In genomic region chr6:64193646-64194045, GRCm38 (mm10) we compare ENCODE assay signal across 22 mouse cellular contexts.
DNase-seq lines count a peak whose midpoint lies in the region; ATAC-seq and TF ChIP-seq lines count a peak whose summit lies in the region.
"Had no signal": no experiment of that assay in that cellular context is flagged by ENCODE, and none has a peak within 500 bp of the region (broad histone marks: within the 10 kb centered on the region; RNA-seq: fewer than 3 reads in every experiment).

No protein-coding gene starts in this region.

- no peak for ATAC-seq in kidney, postnatal 0 days (replicated peaks; ENCODE audit: low FRiP score, low read depth)
- no peak for ATAC-seq in kidney, embryonic 14.5 days (ENCODE audit: low FRiP score, low TSS enrichment)
- ATAC-seq in lung, embryonic 15.5 days (ENCODE audit: borderline replicate concordance, extremely low read depth, low FRiP score, low TSS enrichment): peak; percentile 55; the same call in 1 of the 2 replicates
- no peak for ATAC-seq in lung, postnatal 0 days
- ATAC-seq: forebrain, embryonic 14.5 days had no signal

- DNase-seq in kidney, postnatal 0 days (ENCODE audit: low spot score): peak; percentile 12
- DNase-seq in lung, postnatal 36 days: no peak
- DNase-seq in lung, postnatal 10 days: peak; percentile 4
- DNase-seq in lung, postnatal 0 days (ENCODE audit: low spot score): no peak
- DNase-seq: adrenal gland, adult 2 months; adrenal gland, postnatal 10 days; adrenal gland, postnatal 25 days; cerebellum, adult 11 months; cerebellum, adult 18-20 months; cerebellum, adult 8-10 months; cerebellum, adult 9-11 months; cerebellum, postnatal 14 days; cerebellum, postnatal 36 days; embryo, embryonic 11 days had no signal

- no peak for TF ChIP-seq CTCF in kidney, postnatal 0 days (IDR thresholded peaks at IDR 0.05; ENCODE audit: low read depth)
- no peak for TF ChIP-seq CTCF in lung, postnatal 0 days (IDR thresholded peaks at IDR 0.05)

- H3K27me3 ChIP-seq in kidney, postnatal 0 days (ENCODE audit: insufficient read depth, low read length): no peaks in the 10 kb centered on the region
- no peaks in the 10 kb centered on the region for H3K27me3 ChIP-seq in kidney, embryonic 14.5 days (ENCODE audit: control insufficient read depth, insufficient read depth, low read length)
- H3K27me3 ChIP-seq in lung, embryonic 15.5 days: no peaks in the 10 kb centered on the region
- no peaks in the 10 kb centered on the region for H3K27me3 ChIP-seq in lung, postnatal 0 days (replicated peaks; ENCODE audit: insufficient read depth, low read length)
- H3K27me3 ChIP-seq: embryonic facial prominence, embryonic 13.5 days; embryonic facial prominence, embryonic 15.5 days; forebrain, embryonic 12.5 days had no signal

- H3K4me2 ChIP-seq in kidney, postnatal 0 days (ENCODE audit: low read length): no peak overlapping the region
- no peak overlapping the region for H3K4me2 ChIP-seq in kidney, embryonic 14.5 days (replicated peaks; ENCODE audit: low read depth, low read length)
- H3K4me2 ChIP-seq in lung, embryonic 15.5 days: no peak overlapping the region
- no peak overlapping the region for H3K4me2 ChIP-seq in lung, postnatal 0 days (replicated peaks; ENCODE audit: low read depth, low read length)
- H3K4me2 ChIP-seq: embryonic facial prominence, embryonic 13.5 days; embryonic facial prominence, embryonic 15.5 days; forebrain, embryonic 12.5 days had no signal

- H3K9ac ChIP-seq in kidney, postnatal 0 days (ENCODE audit: low read depth, low read length): no peak overlapping the region
- no peak overlapping the region for H3K9ac ChIP-seq in kidney, embryonic 14.5 days (ENCODE audit: low read depth, low read length)
- H3K9ac ChIP-seq in lung, embryonic 15.5 days: no peak overlapping the region
- no peak overlapping the region for H3K9ac ChIP-seq in lung, postnatal 0 days (replicated peaks; ENCODE audit: low read depth)
- H3K9ac ChIP-seq: embryonic facial prominence, embryonic 13.5 days; embryonic facial prominence, embryonic 15.5 days; forebrain, embryonic 12.5 days had no signal

- H3K4me3 ChIP-seq in kidney, postnatal 0 days (replicated peaks; ENCODE audit: low read depth, low read length): no peak overlapping the region
- H3K4me3 ChIP-seq in kidney, embryonic 14.5 days (ENCODE audit: low read length): no peak overlapping the region
- H3K4me3 ChIP-seq in lung, embryonic 15.5 days: no peak overlapping the region
- H3K4me3 ChIP-seq in lung, postnatal 0 days (ENCODE audit: low read depth, low read length): no peak overlapping the region
- H3K4me3 ChIP-seq: embryonic facial prominence, embryonic 13.5 days; embryonic facial prominence, embryonic 15.5 days; erythroblast, embryonic 14.5 days; forebrain, embryonic 10.5 days; forebrain, embryonic 12.5 days had no signal

- H3K9me3 ChIP-seq in kidney, postnatal 0 days (replicated peaks; ENCODE audit: low read length): no peaks in the 10 kb centered on the region
- H3K9me3 ChIP-seq in kidney, embryonic 14.5 days (ENCODE audit: control insufficient read depth, low read length): no peaks in the 10 kb centered on the region
- no peaks in the 10 kb centered on the region for H3K9me3 ChIP-seq in lung, embryonic 15.5 days
- H3K9me3 ChIP-seq in lung, postnatal 0 days (ENCODE audit: low read length): no peaks in the 10 kb centered on the region
- H3K9me3 ChIP-seq: embryonic facial prominence, embryonic 13.5 days; embryonic facial prominence, embryonic 15.5 days; forebrain, embryonic 10.5 days; forebrain, embryonic 12.5 days had no signal

- no peak for TF ChIP-seq EP300 in lung, postnatal 0 days (IDR thresholded peaks at IDR 0.05)

- no peak overlapping the region for H3K27ac ChIP-seq in kidney, postnatal 0 days
- H3K27ac ChIP-seq in kidney, embryonic 14.5 days (ENCODE audit: low read depth, low read length): no peak overlapping the region
- H3K27ac ChIP-seq in lung, embryonic 15.5 days: no peak overlapping the region
- no peak overlapping the region for H3K27ac ChIP-seq in lung, postnatal 0 days (ENCODE audit: low read length)
- H3K27ac ChIP-seq: embryonic facial prominence, embryonic 13.5 days; embryonic facial prominence, embryonic 15.5 days; forebrain, embryonic 10.5 days; forebrain, embryonic 12.5 days had no signal

- no peaks in the 10 kb centered on the region for H3K36me3 ChIP-seq in kidney, postnatal 0 days (ENCODE audit: insufficient read depth, low read length)
- H3K36me3 ChIP-seq in kidney, embryonic 14.5 days (ENCODE audit: control insufficient read depth, insufficient read depth, low read length): no peaks in the 10 kb centered on the region
- H3K36me3 ChIP-seq in lung, embryonic 15.5 days: no peaks in the 10 kb centered on the region
- H3K36me3 ChIP-seq in lung, postnatal 0 days (ENCODE audit: insufficient read depth, low read length): no peaks in the 10 kb centered on the region
- H3K36me3 ChIP-seq: embryonic facial prominence, embryonic 13.5 days; embryonic facial prominence, embryonic 15.5 days; forebrain, embryonic 10.5 days; forebrain, embryonic 12.5 days had no signal

- H3K4me1 ChIP-seq in kidney, postnatal 0 days (replicated peaks; ENCODE audit: insufficient read depth, low read length): no peaks in the 10 kb centered on the region
- no peaks in the 10 kb centered on the region for H3K4me1 ChIP-seq in kidney, embryonic 14.5 days (ENCODE audit: control insufficient read depth, insufficient read depth, low read length)
- H3K4me1 ChIP-seq in lung, embryonic 15.5 days: no peaks in the 10 kb centered on the region
- H3K4me1 ChIP-seq in lung, postnatal 0 days (ENCODE audit: insufficient read depth, low read depth, low read length): no peaks in the 10 kb centered on the region
- H3K4me1 ChIP-seq: embryonic facial prominence, embryonic 13.5 days; embryonic facial prominence, embryonic 15.5 days; forebrain, embryonic 10.5 days; forebrain, embryonic 12.5 days had no signal

- WGBS in kidney, postnatal 0 days: 48% methylated on average over 1 of the region's 1 CpGs
- WGBS in kidney, embryonic 14.5 days: 63% methylated on average over 1 of the region's 1 CpGs
- WGBS in lung, embryonic 15.5 days: 32% methylated on average over 1 of the region's 1 CpGs
- 38% methylated on average over 1 of the region's 1 CpGs for WGBS in lung, postnatal 0 days

Comparison
In these comparisons a context has a peak if more than half of its experiments do, and no peak if none do; other contexts are left out.
1. DNase-seq: peak in kidney, postnatal 0 days (single experiment) and lung, postnatal 10 days (single experiment); none in lung, postnatal 36 days (single experiment) and lung, postnatal 0 days (single experiment).